Mouse (Mus musculus) intestine, postnatal 0 days (tissue): ENCODE data around the gene Got2. TPM values are rescaled to one million over a fixed set of nuclear protein-coding genes. Genes with fewer than 3 reads are reported as not detected.
"Not testable (repeated sequence)": the region's sequence is repeated elsewhere in the genome, so short reads cannot be mapped to it uniquely, and the experiment has no call there.

ENCODE experiments used
- ATAC-seq: fragments of 200-750 bp; cut with Nextera tagmentation; 2 replicates; pipeline ENCODE4 v1.8.0; 2017; ENCODE audit warnings: mild to moderate bottlenecking, moderate TSS enrichment, moderate library complexity
- H3K27ac ChIP-seq: fragments of 300-500 bp; sonication (generic); 2 replicates; pipeline ENCODE4 v1.5.1; 2014; ENCODE audit warnings: mild to moderate bottlenecking, low read depth, low read length, moderate library complexity
- H3K27me3 ChIP-seq: fragments of 300-500 bp; sonication (generic); replicated peaks from 2 replicates; pipeline ENCODE4 v1.6.1; 2014; ENCODE audit warnings: low read length, mixed read lengths; ENCODE audit not compliant: control insufficient read depth, insufficient read depth
- H3K36me3 ChIP-seq: fragments of 300-500 bp; sonication (generic); 2 replicates; pipeline ENCODE4 v1.6.1; 2014; ENCODE audit warnings: mild to moderate bottlenecking, moderate library complexity; ENCODE audit not compliant: control insufficient read depth, insufficient read depth
- H3K4me1 ChIP-seq: fragments of 300-500 bp; sonication (generic); replicated peaks from 2 replicates; pipeline ENCODE4 v1.6.1; 2014; ENCODE audit warnings: antibody characterized with exemption, low read length, mixed read lengths; ENCODE audit not compliant: control insufficient read depth, insufficient read depth
- H3K4me2 ChIP-seq: fragments of 300-500 bp; sonication (generic); replicated peaks from 2 replicates; pipeline ENCODE4 v1.6.1; 2014; ENCODE audit warnings: low read depth, mild to moderate bottlenecking, moderate library complexity
- H3K4me3 ChIP-seq: fragments of 300-500 bp; sonication (generic); 2 replicates; pipeline ENCODE4 v1.5.1; 2014; ENCODE audit warnings: low read depth, low read length
- H3K9ac ChIP-seq: fragments of 300-500 bp; sonication (generic); 2 replicates; pipeline ENCODE4 v1.6.1; 2014; ENCODE audit warnings: mild to moderate bottlenecking, low read depth, low read length
- H3K9me3 ChIP-seq: fragments of 300-500 bp; sonication (generic); 2 replicates; pipeline ENCODE4 v1.6.1; 2016; ENCODE audit warnings: mixed run types; ENCODE audit not compliant: control insufficient read depth
- CTCF ChIP-seq: sonication (generic); IDR thresholded peaks from 2 replicates; pipeline ENCODE4 v1.5.1; 2016; ENCODE audit warnings: low read depth, mild to moderate bottlenecking, control low read depth, antibody characterized with exemption, moderate library complexity
- WGBS: fragments of 180-500 bp; shearing (Covaris S2); extraction: QIAGEN DNeasy Blood & Tissue Kit; methylation state at CpG from one replicate; pipeline ENCODE4 v1.1.7; 2014; 5-methylcytosine and 5-hydroxymethylcytosine counted together
- polyA plus RNA-seq: library from polyadenylated mRNA; unstranded; fragments of >200 nt; fragmentation: Nextera tagmentation; extraction: Ambion mirVana; gene quantifications from 2 replicates; pipeline ENCODE4 v1.2.1, GENCODE M21; 2015

Gene Got2
- polyA plus RNA-seq, 1 experiment from 2014 or later: 124 TPM

GRCm38 (mm10) chr8:95878176-95878962 is 10.0 kb downstream of the Got2 start:
- Histone ChIP-seq H3K27ac (no peak overlapping the region), H3K4me3 (no peak overlapping the region), H3K36me3 (peaks cover 30% of the 10 kb centered on the region), H3K4me1 (no peaks in the 10 kb centered on the region), H3K9ac (0 out of 2 replicates have a peak overlapping the region, but pooled peaks have one; percentile 2), H3K9me3 (no peaks in the 10 kb centered on the region), H3K27me3 (no peaks in the 10 kb centered on the region), H3K4me2 (peak overlapping the region; percentile 38)
- no peak for ATAC-seq
- TF ChIP-seq CTCF: no peak
- WGBS: 49% methylated on average over 12 of the region's 12 CpGs

- no peak for TF ChIP-seq CTCF
- H3K27me3 ChIP-seq: no peaks in the 10 kb centered on the region
- no peaks in the 10 kb centered on the region for H3K9me3 ChIP-seq
- no peak for ATAC-seq
- no peak overlapping the region for H3K27ac ChIP-seq
- no peak overlapping the region for H3K9ac ChIP-seq
- WGBS: 94% methylated on average over 7 of the region's 7 CpGs
- no peak overlapping the region for H3K4me3 ChIP-seq
- peaks cover 60% of the 10 kb centered on the region for H3K36me3 ChIP-seq
- no peak overlapping the region for H3K4me2 ChIP-seq
- no peaks in the 10 kb centered on the region for H3K4me1 ChIP-seq
These were observed 13.1 kb downstream of the Got2 start for GRCm38 (mm10) chr8:95875270-95875669.

- Histone ChIP-seq H3K4me2 (no peak overlapping the region), H3K9me3 (no peaks in the 10 kb centered on the region), H3K27ac (no peak overlapping the region), H3K4me1 (no peaks in the 10 kb centered on the region), H3K36me3 (peaks cover 91% of the 10 kb centered on the region), H3K9ac (no peak overlapping the region), H3K4me3 (no peak overlapping the region), H3K27me3 (no peaks in the 10 kb centered on the region)
- no peak for TF ChIP-seq CTCF
- 92% methylated on average over 16 of the region's 16 CpGs for WGBS
- no peak for ATAC-seq
These were observed 16.7 kb downstream of the Got2 start for GRCm38 (mm10) chr8:95871690-95872089.

GRCm38 (mm10) chr8:95864851-95865250 is 23.5 kb downstream of the Got2 start:
- not testable (repeated sequence) for H3K27ac ChIP-seq, ATAC-seq, H3K4me3 ChIP-seq, H3K4me1 ChIP-seq, H3K9me3 ChIP-seq, H3K27me3 ChIP-seq, H3K4me2 ChIP-seq, H3K9ac ChIP-seq
- 96% methylated on average over 17 of the region's 18 CpGs for WGBS
- H3K36me3 ChIP-seq: peaks cover 56% of the 10 kb centered on the region

- H3K36me3 ChIP-seq: peaks cover 47% of the 10 kb centered on the region
- not testable (repeated sequence) for H3K4me3 ChIP-seq, H3K27me3 ChIP-seq, ATAC-seq, H3K4me2 ChIP-seq, H3K9me3 ChIP-seq, H3K4me1 ChIP-seq, H3K27ac ChIP-seq, H3K9ac ChIP-seq
- 66% methylated on average over 10 of the region's 11 CpGs for WGBS
These were observed 24.4 kb downstream of the Got2 start for GRCm38 (mm10) chr8:95863761-95864440.

- Histone ChIP-seq H3K9ac (no peak overlapping the region), H3K4me3 (no peak overlapping the region), H3K27me3 (no peaks in the 10 kb centered on the region), H3K4me2 (no peak overlapping the region), H3K27ac (no peak overlapping the region), H3K9me3 (no peaks in the 10 kb centered on the region), H3K4me1 (peaks cover 7% of the 10 kb centered on the region; the same call in 1 of the 2 replicates), H3K36me3 (peaks cover 3% of the 10 kb centered on the region; the same call in 1 of the 2 replicates)
- TF ChIP-seq CTCF: no peak
- no peak for ATAC-seq
- WGBS: 79% methylated on average over 6 of the region's 6 CpGs
These were observed 34.2 kb downstream of the Got2 start for GRCm38 (mm10) chr8:95854174-95854573.
